Mouse (Mus musculus): ENCODE measurements around the gene Pde12. TPM values are rescaled to one million over a fixed set of nuclear protein-coding genes. Genes with fewer than 3 reads are reported as not detected.

Gene Pde12
- polyA plus RNA-seq, 1 experiment from 2014 or later: 10.4 TPM

DNA sequence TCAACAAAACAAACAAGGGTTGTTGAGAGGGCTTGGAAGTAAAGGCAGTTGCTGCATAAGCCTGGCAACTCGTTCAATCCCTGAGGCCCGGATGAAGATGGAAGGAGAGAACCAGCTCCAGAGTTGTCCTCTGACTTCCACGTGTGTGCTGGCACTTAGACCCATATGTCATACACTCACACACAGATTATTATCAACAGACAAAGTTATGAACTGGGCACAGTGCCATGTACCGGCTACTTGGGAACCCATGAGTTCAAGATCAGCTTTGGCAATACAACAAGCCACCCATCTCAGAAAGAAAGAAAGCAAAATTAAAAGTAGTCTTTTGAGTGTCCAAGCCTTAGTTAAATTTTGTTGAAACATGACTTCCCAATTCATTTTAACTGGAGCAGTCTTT, 44.4 kb downstream of the Pde12 start:
- H3K36me3 ChIP-seq (ENCODE audit: insufficient read depth, low read length): peaks cover 60% of the 10 kb centered on the region

DNA sequence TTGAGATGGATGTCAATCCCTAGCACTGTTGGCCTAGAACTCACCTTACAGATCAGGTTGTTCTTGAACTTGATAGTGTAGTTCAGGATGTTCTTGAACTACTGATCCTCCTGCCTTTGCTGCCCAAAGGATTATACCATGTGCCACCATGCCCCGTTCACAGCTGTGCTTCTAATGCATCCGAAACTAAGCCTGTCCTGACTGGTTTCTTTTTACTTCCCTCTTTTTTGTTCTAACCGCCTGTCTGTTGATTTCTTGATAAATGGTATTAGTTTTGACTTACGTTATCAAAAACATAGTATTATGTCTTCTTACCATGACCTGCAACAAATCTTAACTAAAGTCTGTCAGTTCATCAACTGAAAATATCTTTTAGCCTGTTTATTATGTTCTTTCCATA, 59.0 kb downstream of the Pde12 start:
- Histone ChIP-seq H3K36me3 (ENCODE audit: insufficient read depth, low read length) (peaks cover 37% of the 10 kb centered on the region), H3K4me3 (ENCODE audit: low read length) (no peak overlapping the region), H3K27ac (ENCODE audit: low read length) (no peak overlapping the region), H3K4me2 (replicated peaks; ENCODE audit: low read depth, low read length) (no peak overlapping the region), H3K9me3 (ENCODE audit: low read length) (no peaks in the 10 kb centered on the region), H3K27me3 (ENCODE audit: insufficient read depth, low read length) (no peaks in the 10 kb centered on the region), H3K4me1 (ENCODE audit: insufficient read depth, low read length) (no peaks in the 10 kb centered on the region), H3K9ac (replicated peaks; ENCODE audit: low read length) (no peak overlapping the region)
- ATAC-seq (ENCODE audit: low FRiP score, low TSS enrichment): no peak
- WGBS: 87% methylated on average over 4 of the region's 4 CpGs

More for the DNA sequence above, 44.4 kb downstream of the Pde12 start:
- H3K9me3 ChIP-seq (ENCODE audit: low read length): no peaks in the 10 kb centered on the region
- no peak overlapping the region for H3K9ac ChIP-seq (replicated peaks; ENCODE audit: low read length)
- ATAC-seq (ENCODE audit: low FRiP score, low TSS enrichment): no peak
- no peak overlapping the region for H3K27ac ChIP-seq (ENCODE audit: low read length)
- H3K4me3 ChIP-seq (ENCODE audit: low read length): no peak overlapping the region
- H3K4me1 ChIP-seq (ENCODE audit: insufficient read depth, low read length): no peaks in the 10 kb centered on the region
- no peaks in the 10 kb centered on the region for H3K27me3 ChIP-seq (ENCODE audit: insufficient read depth, low read length)
- WGBS: 85% methylated on average over 4 of the region's 4 CpGs
- H3K4me2 ChIP-seq (replicated peaks; ENCODE audit: low read depth, low read length): no peak overlapping the region

Small RNA genes lying within 50 kb of the gene (microRNA-seq; reads per million reads assigned to microRNA genes)
- gene Mir7672: 1.1 reads per million

Other genes with a start within 250 kb of the Pde12 start
- 18.0 and 18.4 TPM in 2 replicates for gene Slmap, start 135.0 kb downstream of the Pde12 start, polyA plus RNA-seq (2015; fragmentation: Nextera tagmentation; extraction: Ambion mirVana)
- gene Dennd6a, start 96.0 kb downstream of the Pde12 start, polyA plus RNA-seq (2015; fragmentation: Nextera tagmentation; extraction: Ambion mirVana): 29.9 and 30.9 TPM in 2 replicates
- 589 and 630 TPM in 2 replicates for gene Arf4, start 31.8 kb downstream of the Pde12 start, polyA plus RNA-seq (2015; fragmentation: Nextera tagmentation; extraction: Ambion mirVana)
- 0.14 and 0.21 TPM in 2 replicates for gene Dnah12, start 23.4 kb upstream of the Pde12 start, polyA plus RNA-seq (2015; fragmentation: Nextera tagmentation; extraction: Ambion mirVana)
- gene Asb14, start 224.7 kb upstream of the Pde12 start, polyA plus RNA-seq (2015; fragmentation: Nextera tagmentation; extraction: Ambion mirVana): 0.14 TPM in 1 of 2 replicates, not detected in the other